Mouse (Mus musculus) heart, postnatal 0 days (tissue): ENCODE data around the gene Zfp609. TPM values are rescaled to one million over a fixed set of nuclear protein-coding genes. Genes with fewer than 3 reads are reported as not detected.
A peak's percentile ranks its signal among the peaks of the same experiment; 100 is the strongest.

Experiments used
- ATAC-seq: fragments of 200-750 bp; cut with Nextera tagmentation; 2 replicates; pipeline ENCODE4 v1.8.0; 2017; ENCODE audit warnings: low read depth, moderate number of reproducible peaks, moderate library complexity; ENCODE audit not compliant: insufficient read depth
- DNase-seq: peaks from one replicate; pipeline ENCODE4 v3.0.0-alpha.2; 2016; ENCODE audit warnings: low spot score
- H3K27ac ChIP-seq: fragments of 300-500 bp; sonication (generic); 2 replicates; pipeline ENCODE4 v1.5.1; 2014; ENCODE audit warnings: low read depth, mild to moderate bottlenecking
- H3K27me3 ChIP-seq: fragments of 300-500 bp; sonication (generic); 2 replicates; pipeline ENCODE4 v1.6.1; 2014; ENCODE audit warnings: low read length, mixed read lengths; ENCODE audit not compliant: control insufficient read depth, insufficient read depth
- H3K36me3 ChIP-seq: fragments of 300-500 bp; sonication (generic); replicated peaks from 2 replicates; pipeline ENCODE4 v1.6.1; 2014; ENCODE audit warnings: low read length, mixed read lengths; ENCODE audit not compliant: control insufficient read depth, insufficient read depth
- H3K4me1 ChIP-seq: fragments of 300-500 bp; sonication (generic); 2 replicates; pipeline ENCODE4 v1.6.1; 2014; ENCODE audit warnings: antibody characterized with exemption; ENCODE audit not compliant: control insufficient read depth, insufficient read depth
- H3K4me2 ChIP-seq: fragments of 300-500 bp; sonication (generic); 2 replicates; pipeline ENCODE4 v1.6.1; 2014; ENCODE audit warnings: low read depth, mild to moderate bottlenecking, low read length, moderate library complexity
- H3K4me3 ChIP-seq: fragments of 300-500 bp; sonication (generic); 2 replicates; pipeline ENCODE4 v1.5.1; 2014; ENCODE audit warnings: low read depth, low read length
- H3K9ac ChIP-seq: fragments of 300-500 bp; sonication (generic); replicated peaks from 2 replicates; pipeline ENCODE4 v1.6.1; 2014; ENCODE audit warnings: low read depth, low read length, mixed read lengths
- H3K9me3 ChIP-seq: fragments of 300-500 bp; sonication (generic); replicated peaks from 2 replicates; pipeline ENCODE4 v1.6.1; 2016; ENCODE audit warnings: low read length; ENCODE audit not compliant: control insufficient read depth
- CTCF ChIP-seq: IDR thresholded peaks from 2 replicates; pipeline ENCODE4 v1.5.1; 2016; ENCODE audit warnings: antibody characterized with exemption, control low read depth, low read depth
- EP300 ChIP-seq: IDR thresholded peaks from 2 replicates; pipeline ENCODE4 v1.6.1; 2016; ENCODE audit warnings: antibody characterized with exemption, low read depth
- WGBS: fragments of 180-500 bp; shearing (Covaris S2); extraction: QIAGEN DNeasy Blood & Tissue Kit; methylation state at CpG from one replicate; pipeline ENCODE4 v1.1.7; 2014; 5-methylcytosine and 5-hydroxymethylcytosine counted together
- polyA plus RNA-seq: library from polyadenylated mRNA; unstranded; fragments of >200 nt; fragmentation: Nextera tagmentation; extraction: Ambion mirVana; gene quantifications from 2 replicates; pipeline ENCODE4 v1.2.1, GENCODE M21; 2015
- total RNA-seq: library from RNA; depleted of rRNA; stranded (reverse); fragments of >200 nt; gene quantifications from 2 replicates; pipeline ENCODE4 v1.2.3, GENCODE M21; 2014; ENCODE audit warnings: low replicate concordance

Gene Zfp609
- total and polyA plus RNA-seq, 2 experiments from 2014 or later = 2.9 to 7.6 TPM

- Histone ChIP-seq H3K4me1 (peaks cover 46% of the 10 kb centered on the region), H3K9me3 (no peaks in the 10 kb centered on the region), H3K9ac (no peak overlapping the region), H3K27me3 (no peaks in the 10 kb centered on the region), H3K36me3 (peaks cover 1% of the 10 kb centered on the region), H3K27ac (peak overlapping the region; percentile 87), H3K4me3 (no peak overlapping the region), H3K4me2 (no peak overlapping the region)
- 54% methylated on average over 4 of the region's 4 CpGs for WGBS
- TF ChIP-seq EP300 = no peak
- TF ChIP-seq CTCF = no peak
- DNase-seq (no peak), ATAC-seq (no peak)
These were observed 146.3 kb downstream of the Zfp609 start for GRCm38 (mm10) chr9:65680938-65681633.

- WGBS = 10% methylated on average over 5 of the region's 5 CpGs
- DNase-seq (peak; percentile 67), ATAC-seq (peak; percentile 13; the same call in 1 of the 2 replicates)
- H3K9me3 ChIP-seq = no peaks in the 10 kb centered on the region
- H3K4me3 ChIP-seq = peak overlapping the region; percentile 83
- no peaks in the 10 kb centered on the region; the same call in 1 of the 2 replicates for H3K36me3 ChIP-seq
- no peaks in the 10 kb centered on the region for H3K27me3 ChIP-seq
- peak overlapping the region; percentile 87 for H3K4me2 ChIP-seq
- peak overlapping the region; percentile 56 for H3K9ac ChIP-seq
- H3K27ac ChIP-seq = peak overlapping the region; percentile 87
- TF ChIP-seq CTCF (no peak), EP300 (no peak; the same call in 1 of the 2 replicates)
- H3K4me1 ChIP-seq = peaks cover 46% of the 10 kb centered on the region
These were observed 148.1 kb downstream of the Zfp609 start for GRCm38 (mm10) chr9:65679181-65679761.

- no peaks in the 10 kb centered on the region for H3K9me3 ChIP-seq
- no peaks in the 10 kb centered on the region; the same call in 1 of the 2 replicates for H3K36me3 ChIP-seq
- WGBS = 4% methylated on average over 3 of the region's 3 CpGs
- TF ChIP-seq EP300 = no peak
- no peak for TF ChIP-seq CTCF
- DNase-seq = no peak
- H3K4me2 ChIP-seq = peak overlapping the region; percentile 87
- H3K27me3 ChIP-seq = no peaks in the 10 kb centered on the region
- peak overlapping the region; percentile 83 for H3K9ac ChIP-seq
- peak overlapping the region; percentile 83 for H3K4me3 ChIP-seq
- peaks cover 44% of the 10 kb centered on the region for H3K4me1 ChIP-seq
- peak overlapping the region; percentile 76 for H3K27ac ChIP-seq
- ATAC-seq = no peak
These were observed 150.3 kb downstream of the Zfp609 start for GRCm38 (mm10) chr9:65677119-65677462.

GRCm38 (mm10) chr9:65676358-65677118, 150.8 kb downstream of the Zfp609 start:
- TF ChIP-seq CTCF = no peak; the same call in 1 of the 2 replicates
- peak overlapping the region; percentile 83 for H3K9ac ChIP-seq
- no peaks in the 10 kb centered on the region for H3K27me3 ChIP-seq
- H3K4me2 ChIP-seq = peak overlapping the region; percentile 87
- H3K9me3 ChIP-seq = no peaks in the 10 kb centered on the region
- no peaks in the 10 kb centered on the region for H3K36me3 ChIP-seq
- H3K4me3 ChIP-seq = peak overlapping the region; percentile 83
- ATAC-seq (peak; percentile 95), DNase-seq (peak; percentile 97)
- peaks cover 46% of the 10 kb centered on the region for H3K4me1 ChIP-seq
- peak overlapping the region; percentile 76 for H3K27ac ChIP-seq
- 1% methylated on average over 30 of the region's 51 CpGs for WGBS

GRCm38 (mm10) chr9:65675461-65676357, 151.7 kb downstream of the Zfp609 start:
- Histone ChIP-seq H3K4me3 (peak overlapping the region; percentile 83), H3K27ac (peak overlapping the region; percentile 67), H3K9ac (0 out of 2 replicates have a peak overlapping the region, but pooled peaks have one; percentile 83), H3K36me3 (no peaks in the 10 kb centered on the region), H3K27me3 (no peaks in the 10 kb centered on the region), H3K4me2 (peak overlapping the region; percentile 87), H3K9me3 (no peaks in the 10 kb centered on the region), H3K4me1 (peaks cover 40% of the 10 kb centered on the region)
- TF ChIP-seq CTCF = no peak
- no peak for TF ChIP-seq EP300
- no peak for DNase-seq
- WGBS = 47% methylated on average over 8 of the region's 8 CpGs
- ATAC-seq = peak; percentile 7; the same call in 1 of the 2 replicates
